Mouse (Mus musculus): ENCODE results near the gene Nr0b2.
"Not testable (repeated sequence)": the region's sequence is repeated elsewhere in the genome, so short reads cannot be mapped to it uniquely, and the experiment has no call there.

DNA sequence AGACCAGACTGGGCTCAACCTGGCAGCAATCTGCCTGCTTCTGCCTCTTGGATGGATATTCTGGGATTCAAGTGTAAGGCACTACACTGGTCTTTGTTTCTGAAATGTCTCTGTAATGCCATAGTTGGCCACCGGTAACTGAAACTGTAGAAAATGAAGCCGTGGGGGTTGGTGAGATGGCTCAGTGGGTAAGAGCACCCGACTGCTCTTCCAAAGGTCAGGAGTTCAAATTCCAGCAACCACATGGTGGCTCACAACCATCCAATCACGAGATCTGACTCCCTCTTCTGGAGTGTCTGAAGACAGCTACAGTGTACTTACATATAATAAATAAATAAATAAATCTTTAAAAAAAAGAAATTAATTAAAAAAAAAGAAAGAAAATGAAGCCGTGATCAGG is 40.7 kb upstream of the Nr0b2 start:
- not testable (repeated sequence) for TF ChIP-seq POLR2A (IDR thresholded peaks at IDR 0.05; ENCODE audit: borderline replicate concordance, low read depth, low read length); CTCF (IDR thresholded peaks at IDR 0.05; ENCODE audit: low read depth, low read length)
